Mouse (Mus musculus) bone marrow, adult 2 months (tissue): ENCODE data around the gene Arhgap15.

Experiments
- CTCF ChIP-seq: fragments of 200-500 bp; IDR thresholded peaks from 2 replicates; pipeline ENCODE4 v1.5.1; 2011; ENCODE audit warnings: low read length, control low read depth; ENCODE audit not compliant: control insufficient read depth, insufficient read depth
- POLR2A ChIP-seq: fragments of 200-500 bp; IDR thresholded peaks from 2 replicates; pipeline ENCODE4 v1.6.1; 2011; ENCODE audit warnings: low read depth, mild to moderate bottlenecking, control low read depth, low read length, borderline replicate concordance; ENCODE audit not compliant: control insufficient read depth

- TF ChIP-seq CTCF (no peak), POLR2A (no peak)
These were observed 689.0 kb downstream of the Arhgap15 start for GRCm38 (mm10) chr2:44437496-44438057.
